Mouse (Mus musculus) neutrophil, adult 5-6 weeks (primary cell): ENCODE measurements around the gene Suv39h1. TPM values are rescaled to one million over a fixed set of nuclear protein-coding genes. Genes with fewer than 3 reads are reported as not detected.
"Not testable (repeated sequence)": the region's sequence is repeated elsewhere in the genome, so short reads cannot be mapped to it uniquely, and the experiment has no call there.

Experiments used
- ATAC-seq: fragments of 151-379, 151-347 bp; 2 replicates; pipeline ENCODE4 v1.8.0; 2017; ENCODE audit warnings: mild to moderate bottlenecking, moderate TSS enrichment; ENCODE audit not compliant: insufficient number of reproducible peaks, poor library complexity, low FRiP score, severe bottlenecking; ENCODE audit errors: extremely low read depth
- total RNA-seq: library from RNA; stranded (forward); fragments of 200-1000 nt; gene quantifications from 2 replicates; pipeline ENCODE4 v1.2.3, GENCODE M21; 2017

Suv39h1 gene
- 19.5 and 22.6 TPM in 2 replicates for total RNA-seq

DNA sequence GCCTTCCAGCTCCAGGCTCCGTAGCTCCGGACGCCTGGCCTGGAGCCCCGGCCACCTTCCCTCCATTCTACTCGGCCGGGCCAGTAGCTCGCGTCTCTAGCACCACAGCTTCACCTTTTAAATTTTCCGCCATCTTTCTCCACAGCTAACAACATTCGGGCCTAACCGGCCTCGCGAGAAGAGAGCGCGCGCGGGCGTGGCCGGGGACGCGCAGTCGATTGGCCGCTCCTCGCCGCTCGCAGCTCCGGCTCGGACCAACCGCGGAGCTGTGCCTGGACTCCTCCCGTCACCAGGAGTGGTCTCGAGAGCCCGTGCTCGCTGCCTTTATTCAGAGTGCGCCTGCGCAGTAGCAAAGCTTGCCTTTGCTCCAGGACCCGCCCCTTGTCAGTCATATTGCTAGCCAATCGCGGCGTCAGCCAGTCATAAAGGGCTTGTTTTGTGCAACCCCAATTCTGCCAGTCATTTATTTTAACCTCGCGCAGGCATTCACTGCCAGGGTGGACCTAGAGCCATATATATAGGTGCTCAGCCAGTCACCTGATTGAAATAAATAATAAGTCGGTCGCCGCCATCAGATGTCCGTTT is at the start of gene Suv39h1:
Gene Suv39h1 (minus strand): TSS at position 331 of the 585 bp plus-strand sequence.
- peak; percentile 98 for ATAC-seq

DNA sequence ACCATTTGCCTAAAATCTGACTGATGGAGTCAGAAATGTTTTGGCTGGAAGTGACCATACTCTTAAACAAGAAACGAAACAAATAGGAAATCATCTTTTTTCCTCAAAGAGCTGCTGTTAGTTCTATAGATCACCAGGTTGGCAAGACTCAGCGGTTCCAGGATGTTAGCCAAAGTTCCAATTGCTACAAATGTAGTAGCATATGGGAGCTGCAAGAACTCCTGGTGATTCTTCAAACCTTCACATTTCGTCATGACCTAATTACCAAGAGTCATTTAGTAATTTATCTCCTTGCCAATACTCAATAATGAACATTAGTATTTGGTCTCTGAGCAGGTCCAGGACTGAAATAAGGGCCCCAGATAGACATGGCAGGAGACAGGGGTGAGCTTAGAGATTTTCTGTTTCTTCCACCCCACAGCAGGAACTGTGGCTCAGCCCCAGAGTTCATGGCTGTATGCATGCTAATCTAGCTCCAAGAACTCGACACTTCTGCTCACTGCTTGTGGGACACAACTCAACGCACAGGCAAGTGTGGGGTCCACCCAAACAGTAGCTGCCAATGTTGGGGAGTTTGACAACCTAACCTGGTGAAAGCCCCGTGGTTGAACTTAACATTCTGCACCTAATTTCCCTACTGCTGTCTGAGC is 49.4 kb upstream of the Suv39h1 start:
- no peak for ATAC-seq

DNA sequence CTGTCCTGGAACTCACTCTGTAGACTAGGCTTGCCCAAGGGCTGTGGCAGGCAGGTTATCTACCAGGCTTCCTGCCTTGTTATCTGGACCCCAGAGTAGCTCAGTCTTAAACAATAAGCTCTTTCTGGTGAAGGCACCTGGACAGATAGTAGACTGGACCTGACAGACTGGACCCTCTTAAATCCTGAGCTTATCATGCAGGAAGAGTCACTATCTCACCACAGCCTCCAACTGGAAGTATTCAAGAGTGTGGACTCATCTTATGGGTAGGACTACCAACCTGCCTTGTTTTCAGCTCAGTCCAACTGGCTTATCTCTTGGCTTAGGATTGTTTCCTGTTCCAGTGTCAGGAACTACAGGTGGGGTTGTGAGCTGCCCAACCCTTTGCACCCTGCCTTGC is 42.7 kb upstream of the Suv39h1 start:
- ATAC-seq, result no peak

DNA sequence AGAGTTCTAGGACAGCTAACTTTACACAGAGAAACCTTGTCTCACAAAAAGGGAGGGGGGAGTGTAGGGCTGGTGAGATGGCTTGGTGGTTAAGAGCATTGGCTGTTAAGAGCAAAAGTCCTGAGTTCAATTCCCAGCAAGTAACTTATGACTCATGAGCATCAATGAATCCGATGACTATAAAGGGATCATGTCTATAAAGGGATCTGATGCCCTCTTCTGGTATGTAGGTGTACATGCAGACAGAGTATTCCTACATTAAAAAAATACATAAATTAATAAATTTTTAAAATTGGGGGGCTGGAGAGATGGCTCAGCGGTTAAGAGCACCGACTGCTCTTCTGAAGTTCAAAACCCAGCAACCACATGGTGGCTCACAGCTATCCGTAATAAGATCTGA is 40.7 kb upstream of the Suv39h1 start:
- ATAC-seq, result no peak

DNA sequence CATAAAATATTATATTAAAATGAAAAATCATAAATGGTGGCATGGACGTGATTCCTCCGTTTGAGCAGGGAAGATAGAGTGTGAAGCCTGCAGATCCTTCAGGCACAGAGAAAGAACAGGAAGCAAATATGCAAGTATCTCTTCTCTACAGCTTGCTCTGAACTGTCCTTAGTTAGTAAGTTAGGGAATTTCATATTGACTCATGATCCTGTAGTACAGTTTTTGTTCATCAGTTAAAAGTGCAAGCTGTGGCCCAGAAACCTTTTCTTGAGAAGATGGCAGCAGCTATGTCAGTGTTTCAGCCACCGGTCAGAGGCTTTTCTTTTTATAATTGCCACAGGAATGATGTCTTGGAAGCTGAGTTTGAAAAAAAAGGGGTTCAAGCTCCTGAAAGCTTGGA is 30.5 kb upstream of the Suv39h1 start:
- ATAC-seq, result no peak

DNA sequence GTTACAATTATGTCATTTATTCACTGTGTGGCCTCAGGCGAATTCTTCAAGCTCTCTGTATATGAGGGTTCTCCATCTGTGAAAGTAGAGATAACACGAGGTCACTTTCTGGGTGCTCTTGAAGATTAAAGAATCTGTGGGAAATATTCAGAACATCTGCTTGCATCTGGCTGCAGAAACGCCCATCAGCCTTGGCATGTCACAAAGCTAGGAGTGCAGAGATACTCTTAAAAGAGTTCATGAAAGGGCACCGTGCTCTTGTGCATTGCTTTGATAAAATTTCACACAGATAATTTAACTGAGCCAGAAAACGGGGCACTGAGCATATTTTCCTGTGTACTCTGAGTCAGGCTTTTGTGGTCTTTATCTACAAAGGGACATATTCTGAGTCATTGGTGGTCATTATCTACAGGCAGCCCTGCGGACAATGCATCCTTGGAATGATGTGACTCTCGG is 27.7 kb upstream of the Suv39h1 start:
- ATAC-seq, result no peak

DNA sequence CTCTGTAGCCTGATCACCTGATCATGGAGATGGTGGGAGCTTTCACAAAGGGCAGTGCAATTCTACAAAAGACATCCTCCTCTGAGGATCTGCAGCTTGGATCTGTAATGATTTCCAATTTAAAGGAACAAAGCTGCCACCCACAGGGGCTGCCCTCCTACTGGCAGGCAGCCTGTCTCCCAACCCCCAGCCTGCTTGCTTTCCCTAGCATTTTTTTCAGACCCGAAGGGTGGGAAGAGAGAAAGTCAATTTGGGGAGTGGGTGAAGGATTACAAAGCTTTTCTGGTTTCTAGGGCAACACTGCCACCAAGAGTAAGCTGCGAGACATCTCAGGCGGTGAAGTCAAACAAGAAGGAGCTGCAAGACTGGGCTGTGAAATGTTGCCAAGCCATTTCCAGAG is 26.5 kb upstream of the Suv39h1 start:
- ATAC-seq, result no peak

DNA sequence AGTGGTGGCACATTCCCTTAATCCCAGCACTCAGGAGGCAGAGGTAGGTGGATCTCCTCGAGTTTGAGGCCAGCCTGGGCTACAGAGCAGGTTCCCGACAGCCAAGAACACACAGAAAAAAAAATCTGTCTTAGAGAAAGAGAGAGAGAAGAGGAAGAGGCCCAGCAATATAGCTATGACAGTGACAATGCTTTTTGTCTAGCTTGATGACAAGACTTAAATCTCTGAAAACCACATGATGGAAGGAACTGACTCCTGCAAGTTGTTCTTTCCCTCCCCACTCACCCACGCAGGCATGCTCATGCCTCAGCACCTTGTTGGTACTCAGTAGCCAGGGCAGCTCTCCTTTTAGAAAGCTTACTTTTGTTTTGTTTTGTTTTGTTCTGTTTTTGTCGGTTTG is 24.9 kb upstream of the Suv39h1 start:
- ATAC-seq, result no peak

DNA sequence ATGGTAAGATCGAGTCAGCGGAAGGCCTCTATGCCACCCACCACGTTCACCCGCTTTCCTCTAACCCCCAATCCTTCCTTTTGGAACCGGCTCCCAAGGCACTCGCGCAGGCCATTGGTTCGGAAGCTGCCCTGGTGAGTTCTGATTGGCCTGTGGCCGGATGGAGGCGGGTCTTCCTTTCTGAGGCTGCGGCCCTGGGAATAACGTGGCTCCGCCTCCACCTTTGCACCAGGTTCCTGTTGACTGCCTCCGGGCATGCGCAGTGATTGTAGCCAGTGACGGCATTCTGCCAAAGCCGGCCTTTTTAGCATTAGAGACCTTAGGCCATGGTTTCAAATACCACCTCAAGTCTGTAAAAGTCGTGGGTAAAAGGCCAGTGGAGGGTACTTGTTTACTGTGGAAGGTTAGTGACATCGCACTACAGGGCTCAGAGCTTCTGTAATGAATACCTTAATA is 22.3 kb upstream of the Suv39h1 start:
- peak; percentile 99 for ATAC-seq

DNA sequence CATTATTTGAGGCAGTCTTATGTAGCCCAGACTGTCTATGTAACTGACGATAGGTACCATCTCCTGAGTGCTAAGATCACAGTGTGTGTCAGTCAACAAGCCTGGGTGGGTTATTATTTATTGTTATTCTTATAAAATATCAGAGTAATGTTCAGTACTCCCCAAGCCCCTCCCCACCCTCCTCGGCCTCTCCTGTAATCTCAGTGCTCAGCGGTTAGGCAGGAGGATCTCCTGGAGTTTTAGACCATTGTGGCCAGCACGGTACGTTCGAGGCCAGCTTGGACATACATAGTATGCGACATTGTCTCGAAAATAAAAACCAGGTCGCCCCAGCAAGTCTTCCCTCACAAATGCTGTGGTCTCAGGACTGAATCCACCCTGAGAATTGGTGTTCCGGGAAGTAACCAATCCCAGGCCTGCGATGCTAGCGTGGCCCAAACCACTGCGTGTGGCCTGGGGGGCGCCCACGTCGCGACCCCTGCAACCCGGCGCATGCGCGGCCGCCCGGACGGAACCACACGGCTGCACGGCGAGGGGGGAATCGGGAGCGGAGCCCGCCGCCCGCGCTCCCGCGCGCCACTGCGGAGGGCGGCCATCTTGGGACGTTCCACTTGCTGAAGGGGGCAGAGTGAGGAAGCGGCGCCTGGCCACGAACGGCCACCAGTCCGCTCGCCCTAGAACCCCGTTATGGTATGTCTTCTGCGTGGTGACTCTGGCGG is 21.7 kb upstream of the Suv39h1 start:
- peak; percentile 59 for ATAC-seq

DNA sequence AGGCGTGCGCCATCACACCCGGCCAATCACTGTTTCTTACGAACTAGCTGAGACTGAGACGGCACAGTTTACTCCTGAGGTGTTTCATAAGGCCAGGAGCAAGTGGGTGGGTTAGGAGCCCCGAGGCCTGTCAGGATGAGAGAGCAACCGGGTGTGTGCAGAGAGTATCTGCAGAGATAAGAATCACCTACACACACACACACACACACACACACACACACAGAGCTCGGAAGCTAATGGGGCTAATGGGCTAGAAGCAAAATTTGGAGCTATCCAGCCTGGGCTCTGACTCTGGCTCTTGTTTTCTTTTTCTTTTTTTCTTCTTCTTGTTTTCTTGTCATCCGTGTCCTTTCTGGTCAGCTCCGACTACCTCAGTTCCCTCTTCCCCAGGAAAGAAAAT is 21.0 kb upstream of the Suv39h1 start:
- ATAC-seq, result no peak

DNA sequence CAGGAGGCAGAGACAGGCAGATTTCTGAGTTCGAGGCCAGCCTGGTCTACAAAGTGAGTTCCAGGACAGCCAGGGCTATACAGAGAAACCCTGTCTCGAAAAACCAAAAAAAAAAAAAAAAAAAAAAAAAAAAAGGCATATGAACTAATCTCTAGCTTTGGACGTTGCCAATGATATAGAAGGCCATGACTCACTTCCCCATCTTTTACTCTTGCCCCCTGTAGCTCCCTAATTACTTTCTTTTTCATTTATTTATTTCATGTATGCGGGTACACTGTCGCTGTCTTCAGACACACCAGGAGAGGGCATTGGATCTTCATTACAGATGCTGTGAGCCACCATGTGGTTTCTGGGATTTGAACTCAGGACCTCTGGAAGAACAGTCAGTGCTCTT is 16.4 kb upstream of the Suv39h1 start:
- ATAC-seq, result not testable (repeated sequence)

DNA sequence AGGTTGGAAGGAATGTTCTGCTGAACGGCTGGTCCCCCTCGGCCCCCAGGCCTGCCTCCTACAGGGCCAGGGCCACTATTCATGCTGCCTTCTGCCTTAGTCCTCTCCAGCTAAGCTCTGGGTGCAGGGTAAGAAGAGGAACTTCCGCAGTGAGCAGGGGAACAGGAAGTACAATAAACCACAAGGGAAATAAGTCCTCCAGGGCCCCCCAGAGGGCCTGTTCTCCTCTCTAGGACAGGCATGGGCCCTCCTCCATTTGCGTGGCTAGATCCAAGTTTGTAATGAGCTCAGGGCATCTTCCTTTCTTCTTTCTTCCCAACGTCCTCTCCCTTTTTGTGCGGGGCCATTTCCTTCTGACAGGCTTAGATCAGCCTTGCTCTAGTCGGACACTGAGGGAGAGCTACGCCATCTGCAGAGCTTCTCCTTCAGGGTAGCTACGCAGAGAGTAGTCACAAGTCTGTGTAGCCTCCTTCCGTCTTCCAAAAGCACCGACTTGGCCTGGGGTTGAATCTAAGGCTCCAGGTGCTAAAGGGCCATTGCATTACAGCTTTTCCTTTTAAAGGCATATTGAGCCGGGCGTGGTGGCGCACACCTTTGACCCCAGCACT is 15.9 kb upstream of the Suv39h1 start, which contains the start of gene Was:
Gene Was (minus strand): TSS at position 153 of the 608 bp plus-strand sequence.
- ATAC-seq, result peak; percentile 96

DNA sequence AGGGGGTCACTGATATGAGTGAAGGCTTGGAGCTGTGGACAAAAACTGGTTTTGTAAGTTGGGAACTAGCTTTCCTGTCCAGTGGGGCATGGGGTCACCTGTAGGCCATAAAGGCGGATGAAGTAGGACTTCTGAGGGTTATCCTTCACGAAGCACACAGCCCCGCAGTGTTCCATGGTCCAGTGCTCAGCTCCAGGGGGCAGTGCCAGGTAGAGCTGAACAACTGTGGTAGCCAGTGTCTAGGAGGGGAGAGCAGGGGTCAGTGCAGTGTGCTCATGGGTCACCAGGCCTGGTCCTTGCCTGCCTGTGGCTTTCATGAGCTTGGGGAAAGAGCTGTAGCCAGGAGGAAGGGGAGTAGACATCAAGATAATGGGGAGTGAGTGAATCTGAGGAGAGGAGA is 15.2 kb upstream of the Suv39h1 start:
- ATAC-seq, result no peak

DNA sequence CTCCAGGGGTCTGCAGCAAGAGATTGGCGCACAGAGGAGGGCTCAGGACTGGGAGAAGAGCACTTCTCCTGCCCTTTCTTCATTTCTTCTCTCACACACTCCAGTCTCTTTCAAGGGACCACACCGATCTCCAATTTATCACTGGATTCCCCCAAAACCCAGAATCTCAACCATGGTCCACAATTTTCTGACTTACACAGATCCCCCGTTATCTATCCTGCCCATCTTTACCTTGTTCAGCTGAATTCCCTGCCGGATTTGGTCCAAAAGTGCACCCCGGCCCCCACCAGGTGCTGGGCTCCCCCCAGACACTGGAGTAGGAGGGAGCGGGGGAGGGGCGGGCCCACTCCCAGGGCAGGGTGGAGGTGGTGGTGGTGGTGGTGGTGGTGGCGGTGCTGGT is 11.1 kb upstream of the Suv39h1 start:
- no peak for ATAC-seq

DNA sequence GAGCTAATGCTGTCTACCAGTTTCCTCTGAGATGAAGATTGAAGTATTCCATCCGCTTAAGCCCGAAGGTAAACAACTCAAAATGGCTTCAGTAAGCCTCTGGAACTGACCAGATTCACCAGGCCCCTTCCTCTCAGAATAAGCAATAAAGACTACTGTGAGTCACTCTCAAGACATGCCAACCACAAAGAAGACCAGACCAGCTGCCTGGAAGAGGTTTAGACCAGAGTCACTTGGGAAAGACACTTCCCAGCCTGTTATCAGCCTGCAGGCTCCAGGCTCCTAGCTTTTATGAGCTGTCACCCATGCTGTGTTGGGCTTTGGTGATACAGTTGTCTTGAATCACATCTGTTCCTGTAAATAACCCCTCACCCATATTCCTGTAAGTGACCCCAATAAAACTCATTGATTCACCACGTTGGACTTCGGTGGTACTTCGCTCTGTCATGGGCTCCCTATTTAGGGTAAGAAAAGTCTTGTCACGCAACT is 10.3 kb upstream of the Suv39h1 start:
- ATAC-seq, result no peak

DNA sequence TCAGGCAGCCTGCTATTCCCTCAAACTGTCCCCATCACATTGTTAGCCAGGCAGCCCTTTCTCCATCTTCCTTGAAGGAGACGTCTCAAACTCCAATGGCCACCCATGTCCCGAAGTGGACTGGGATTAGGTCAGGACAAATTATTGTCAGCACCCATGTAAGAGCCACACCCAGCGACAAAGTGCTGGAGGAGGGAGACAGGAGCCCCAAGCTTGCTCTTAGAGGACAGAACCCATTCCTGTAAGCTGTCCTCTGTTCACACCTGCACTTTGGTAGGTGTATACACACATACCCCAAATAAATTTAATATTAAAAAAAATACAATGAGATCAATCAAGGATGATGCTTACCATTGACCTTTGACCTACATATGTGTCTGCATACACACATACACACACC is 544 bp upstream of the Suv39h1 start:
- ATAC-seq, result no peak

DNA sequence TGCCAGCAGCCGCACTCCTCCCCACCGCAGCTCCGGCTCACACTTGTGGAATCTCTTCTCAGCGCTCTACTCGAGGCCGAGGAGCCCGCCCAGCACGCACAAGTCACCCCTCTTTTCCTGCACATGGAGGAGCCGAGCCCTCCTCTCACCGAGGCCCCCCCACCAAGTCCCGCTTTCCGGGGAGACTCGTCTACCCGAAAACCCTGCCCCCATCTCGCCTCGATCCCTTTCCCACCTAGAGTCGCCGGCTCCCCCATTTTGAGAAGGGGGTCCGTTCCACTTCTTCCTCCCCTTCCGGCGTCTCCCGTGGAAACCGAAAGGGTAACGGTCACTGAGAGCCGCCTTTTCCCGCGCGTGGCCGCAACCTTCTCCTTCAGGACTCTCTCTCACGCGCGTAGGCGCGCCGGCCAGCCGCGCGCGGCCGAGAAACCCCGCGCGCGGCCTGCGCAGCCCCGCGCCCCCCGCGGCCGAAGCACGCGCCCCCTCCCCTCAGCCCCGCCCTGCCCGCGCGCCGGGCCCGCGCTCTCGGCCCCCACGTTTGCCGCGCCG is 605 bp downstream of the Suv39h1 start:
- ATAC-seq, result no peak

DNA sequence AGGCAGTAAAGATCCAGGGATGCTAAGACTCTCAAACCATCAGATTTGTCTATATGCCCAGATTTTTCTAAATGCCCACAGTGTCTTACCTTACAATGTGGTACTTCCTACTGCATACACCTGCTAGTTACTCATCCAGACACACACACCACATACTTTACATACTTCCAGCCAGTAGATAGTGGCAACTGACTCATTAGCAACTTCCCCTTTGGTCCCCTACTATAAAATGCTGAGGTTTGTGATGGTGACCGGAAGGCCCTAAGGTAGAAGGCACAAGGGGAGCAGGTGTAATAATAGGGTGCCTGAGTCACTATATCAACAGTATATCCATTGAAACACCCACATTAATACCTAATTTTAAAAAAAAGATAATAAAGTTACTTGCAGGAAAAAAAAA is 5.4 kb downstream of the Suv39h1 start:
- no peak for ATAC-seq
